Mouse (Mus musculus) forebrain, embryonic 14.5 days (tissue): ENCODE data around the gene Oas1a. TPM values are rescaled to one million over a fixed set of nuclear protein-coding genes. Genes with fewer than 3 reads are reported as not detected.
"Not testable (repeated sequence)": the region's sequence is repeated elsewhere in the genome, so short reads cannot be mapped to it uniquely, and the experiment has no call there.

Experiments
- ATAC-seq: fragments of 200-750 bp; cut with Nextera tagmentation; 2 replicates; pipeline ENCODE4 v1.8.0; 2017; ENCODE audit warnings: mild to moderate bottlenecking, moderate library complexity
- DNase-seq: peaks from one replicate; pipeline ENCODE4 v3.0.0-alpha.2; 2015; ENCODE audit warnings: low spot score
- H3K27ac ChIP-seq: fragments of 300-500 bp; sonication (generic); 2 replicates; pipeline ENCODE4 v1.5.1; 2014; ENCODE audit warnings: low read depth, mild to moderate bottlenecking, control low read depth, low read length, moderate library complexity
- H3K27me3 ChIP-seq: fragments of 300-500 bp; sonication (generic); replicated peaks from 2 replicates; pipeline ENCODE4 v1.6.1; 2014; ENCODE audit warnings: low read length, control low read depth, mixed read lengths; ENCODE audit not compliant: control insufficient read depth, insufficient read depth
- H3K36me3 ChIP-seq: fragments of 300-500 bp; sonication (generic); 2 replicates; pipeline ENCODE4 v1.6.1; 2014; ENCODE audit warnings: low read length, control low read depth; ENCODE audit not compliant: control insufficient read depth, insufficient read depth
- H3K4me1 ChIP-seq: fragments of 300-500 bp; sonication (generic); 2 replicates; pipeline ENCODE4 v1.6.1; 2014; ENCODE audit warnings: antibody characterized with exemption, low read length, control low read depth; ENCODE audit not compliant: control insufficient read depth, insufficient read depth
- H3K4me2 ChIP-seq: fragments of 300-500 bp; sonication (generic); 2 replicates; pipeline ENCODE4 v1.6.1; 2014; ENCODE audit warnings: mild to moderate bottlenecking, control low read depth, low read length
- H3K4me3 ChIP-seq: fragments of 300-500 bp; sonication (generic); 2 replicates; pipeline ENCODE4 v1.5.1; 2014; ENCODE audit warnings: low read depth, low read length, control low read depth
- H3K9ac ChIP-seq: fragments of 300-500 bp; sonication (generic); 2 replicates; pipeline ENCODE4 v1.6.1; 2014; ENCODE audit warnings: mild to moderate bottlenecking, low read length, control low read depth, moderate library complexity
- H3K9me3 ChIP-seq: fragments of 300-500 bp; sonication (generic); replicated peaks from 2 replicates; pipeline ENCODE4 v1.6.1; 2016; ENCODE audit warnings: low read length, control low read depth, mixed read lengths; ENCODE audit not compliant: control insufficient read depth
- WGBS: fragments of 180-500 bp; shearing (Covaris S2); extraction: QIAGEN DNeasy Blood & Tissue Kit; methylation state at CpG from one replicate; pipeline ENCODE4 v1.1.7; 2014; 5-methylcytosine and 5-hydroxymethylcytosine counted together
- polyA plus RNA-seq: library from polyadenylated mRNA; unstranded; fragments of >200 nt; fragmentation: Nextera tagmentation; extraction: Ambion mirVana; gene quantifications from 2 replicates; pipeline ENCODE4 v1.2.1, GENCODE M21; 2014

Oas1a gene
- polyA plus RNA-seq, 1 experiment from 2014 or later, result 0.80 TPM

DNA sequence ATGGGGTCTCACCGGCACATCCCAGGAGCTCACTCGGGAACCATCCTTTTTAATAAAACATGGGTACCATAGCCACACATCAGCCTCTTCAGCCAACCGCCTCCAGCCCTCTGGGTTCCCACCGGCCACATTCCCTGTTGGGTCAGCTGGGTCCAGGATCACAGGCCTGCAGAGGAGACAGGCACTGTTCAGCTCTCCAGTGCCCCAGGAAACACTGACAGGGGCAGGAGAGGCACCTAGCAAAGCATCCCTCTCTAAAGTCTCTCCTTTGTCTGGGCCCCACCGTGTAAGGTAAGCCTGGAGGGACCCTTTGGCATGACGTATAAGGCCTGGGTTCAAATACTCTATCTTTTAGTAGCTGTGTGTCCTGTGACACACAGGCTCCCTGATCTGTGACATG lies 9.0 kb downstream of the Oas1a start:
- Histone ChIP-seq H3K4me3 (no peak overlapping the region), H3K27me3 (no peaks in the 10 kb centered on the region), H3K4me2 (no peak overlapping the region), H3K9me3 (no peaks in the 10 kb centered on the region), H3K27ac (no peak overlapping the region), H3K9ac (no peak overlapping the region), H3K4me1 (no peaks in the 10 kb centered on the region), H3K36me3 (no peaks in the 10 kb centered on the region)
- WGBS, result 87% methylated on average over 6 of the region's 6 CpGs
- DNase-seq (no peak), ATAC-seq (no peak)

GRCm38 (mm10) chr5:120895231-120895900 lies 12.0 kb downstream of the Oas1a start:
- no peak for ATAC-seq

GRCm38 (mm10) chr5:120894692-120895091 lies 12.6 kb downstream of the Oas1a start:
- not testable (repeated sequence) for H3K4me3 ChIP-seq, H3K27me3 ChIP-seq, H3K9me3 ChIP-seq, H3K4me2 ChIP-seq, H3K4me1 ChIP-seq, ATAC-seq, H3K36me3 ChIP-seq, H3K27ac ChIP-seq, H3K9ac ChIP-seq, DNase-seq
- WGBS, result 87% methylated on average over 2 of the region's 2 CpGs

More at GRCm38 (mm10) chr5:120895231-120895900, 12.0 kb downstream of the Oas1a start:
- Histone ChIP-seq H3K36me3 (no peaks in the 10 kb centered on the region), H3K4me2 (no peak overlapping the region), H3K9ac (no peak overlapping the region), H3K4me3 (no peak overlapping the region), H3K27me3 (no peaks in the 10 kb centered on the region), H3K9me3 (no peaks in the 10 kb centered on the region), H3K27ac (no peak overlapping the region), H3K4me1 (no peaks in the 10 kb centered on the region)
- 86% methylated on average over 11 of the region's 11 CpGs for WGBS
- peak; percentile 11 for DNase-seq

DNA sequence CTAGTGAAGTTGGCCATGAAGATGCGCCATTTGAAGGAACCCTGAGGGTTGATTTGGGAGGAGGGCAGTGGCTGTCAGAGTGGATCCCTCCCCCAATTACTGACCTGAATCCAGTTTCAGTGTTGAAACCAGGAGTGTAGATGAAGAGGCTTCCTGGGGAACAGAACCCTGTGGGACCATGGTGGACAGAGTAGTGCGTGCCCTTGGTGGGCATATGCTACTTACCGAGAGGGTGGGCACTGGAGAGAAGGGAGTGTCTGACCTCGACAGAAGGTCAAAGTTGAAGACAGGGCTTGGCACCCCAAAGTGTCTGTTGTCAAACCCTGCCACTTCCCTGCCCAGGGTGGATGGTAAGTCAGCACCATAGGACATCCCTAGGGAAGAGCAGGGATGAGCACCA lies 13.5 kb downstream of the Oas1a start:
- 92% methylated on average over 4 of the region's 4 CpGs for WGBS
- not testable (repeated sequence) for ATAC-seq, H3K4me1 ChIP-seq, H3K27me3 ChIP-seq, H3K4me3 ChIP-seq, H3K4me2 ChIP-seq, H3K9ac ChIP-seq, H3K36me3 ChIP-seq, H3K9me3 ChIP-seq, DNase-seq, H3K27ac ChIP-seq

- no peak for DNase-seq
- no peaks in the 10 kb centered on the region for H3K36me3 ChIP-seq
- no peak overlapping the region for H3K27ac ChIP-seq
- H3K4me3 ChIP-seq, result no peak overlapping the region
- H3K9ac ChIP-seq, result no peak overlapping the region
- H3K27me3 ChIP-seq, result no peaks in the 10 kb centered on the region
- WGBS, result 78% methylated on average over 2 of the region's 2 CpGs
- ATAC-seq, result no peak
- no peak overlapping the region for H3K4me2 ChIP-seq
- H3K4me1 ChIP-seq, result no peaks in the 10 kb centered on the region
- no peaks in the 10 kb centered on the region for H3K9me3 ChIP-seq
Observed at GRCm38 (mm10) chr5:120892243-120892660, 15.1 kb downstream of the Oas1a start.

DNA sequence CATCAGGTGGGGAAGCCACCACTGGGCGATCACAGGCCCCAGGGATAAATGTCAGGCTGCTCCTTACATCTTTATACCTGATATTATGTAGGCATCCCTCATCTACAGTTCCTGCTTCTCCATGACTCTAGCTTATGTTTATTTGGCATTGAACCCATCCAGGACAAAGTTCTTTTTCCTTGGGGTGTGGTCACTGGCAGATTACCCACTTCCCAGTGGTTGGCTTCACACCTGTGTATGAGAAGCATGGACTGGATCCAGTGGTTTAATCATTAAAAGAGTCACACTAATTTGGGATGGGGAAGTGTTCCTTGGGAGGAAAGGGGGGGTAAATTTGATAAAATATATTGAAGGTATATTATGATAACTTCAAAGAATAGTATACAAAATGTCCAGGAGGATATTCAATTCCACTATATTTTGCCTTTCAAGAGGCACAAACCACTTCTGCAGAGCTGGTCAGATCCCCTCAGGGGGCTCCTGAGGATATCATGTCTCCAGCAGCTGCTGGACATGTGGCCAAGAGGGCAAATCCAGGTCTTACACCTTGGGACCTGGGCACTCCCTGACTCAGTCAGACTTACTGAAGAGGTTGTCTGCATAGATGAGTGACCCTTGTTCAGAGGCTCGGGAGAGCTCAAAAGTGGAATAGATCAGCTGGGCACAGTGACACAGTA lies 15.6 kb downstream of the Oas1a start:
- H3K4me1 ChIP-seq, H3K27ac ChIP-seq, H3K4me3 ChIP-seq, H3K36me3 ChIP-seq, H3K9ac ChIP-seq, DNase-seq, H3K27me3 ChIP-seq, H3K9me3 ChIP-seq, H3K4me2 ChIP-seq, ATAC-seq: not testable (repeated sequence)
- WGBS, result 78% methylated on average over 2 of the region's 2 CpGs

GRCm38 (mm10) chr5:120890991-120891390 lies 16.3 kb downstream of the Oas1a start:
- ATAC-seq (no peak), DNase-seq (no peak)
- Histone ChIP-seq H3K9ac (no peak overlapping the region), H3K4me3 (no peak overlapping the region), H3K4me2 (no peak overlapping the region), H3K4me1 (no peaks in the 10 kb centered on the region), H3K9me3 (no peaks in the 10 kb centered on the region), H3K27me3 (no peaks in the 10 kb centered on the region), H3K27ac (no peak overlapping the region), H3K36me3 (no peaks in the 10 kb centered on the region)
- WGBS, result 61% methylated on average over 3 of the region's 3 CpGs

GRCm38 (mm10) chr5:120890026-120890425 lies 17.3 kb downstream of the Oas1a start:
- 88% methylated on average over 2 of the region's 2 CpGs for WGBS

DNA sequence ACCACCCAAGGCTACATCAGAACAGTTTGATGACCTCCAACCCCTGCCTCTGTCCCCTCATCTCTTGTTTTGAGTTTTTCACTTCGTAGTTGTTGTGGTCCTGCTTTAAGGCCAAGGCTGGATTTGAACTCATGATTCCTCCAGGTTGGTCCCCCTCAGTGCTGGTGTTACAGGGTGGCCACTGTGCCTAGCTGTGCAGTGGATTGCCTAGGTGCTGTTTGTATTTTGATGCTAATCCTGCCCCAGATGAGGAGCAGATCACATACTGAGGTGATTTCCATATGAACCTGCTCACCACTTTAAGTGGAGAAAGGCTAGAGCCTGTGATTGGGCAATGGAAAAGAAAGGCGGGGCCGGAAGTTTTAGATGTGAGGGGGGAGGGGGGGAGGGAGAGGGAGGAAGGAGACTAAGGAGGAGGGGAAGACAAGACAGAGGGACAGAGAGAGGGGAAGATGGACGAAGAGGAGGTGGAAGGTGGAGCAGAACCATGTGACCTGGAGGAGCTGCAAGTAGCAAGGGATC lies 19.0 kb downstream of the Oas1a start:
- not testable (repeated sequence) for H3K4me3 ChIP-seq, H3K36me3 ChIP-seq, ATAC-seq, DNase-seq, H3K9ac ChIP-seq, H3K4me2 ChIP-seq, H3K4me1 ChIP-seq, H3K27me3 ChIP-seq, H3K27ac ChIP-seq, H3K9me3 ChIP-seq
- WGBS, result 48% methylated on average over 4 of the region's 4 CpGs

More at GRCm38 (mm10) chr5:120890026-120890425, 17.3 kb downstream of the Oas1a start:
- H3K36me3 ChIP-seq, result no peaks in the 10 kb centered on the region
- DNase-seq (no peak), ATAC-seq (no peak)
- H3K9ac ChIP-seq, result no peak overlapping the region
- H3K9me3 ChIP-seq, result no peaks in the 10 kb centered on the region
- H3K27me3 ChIP-seq, result no peaks in the 10 kb centered on the region
- H3K4me3 ChIP-seq, result no peak overlapping the region
- no peak overlapping the region for H3K27ac ChIP-seq
- no peak overlapping the region for H3K4me2 ChIP-seq
- H3K4me1 ChIP-seq, result no peaks in the 10 kb centered on the region
